Mouse (Mus musculus): ENCODE data around the gene Il13.

GRCm38 (mm10) chr11:53681686-53682085 lies 47.2 kb upstream of the Il13 start:
- TF ChIP-seq POLR2A (IDR thresholded peaks at IDR 0.05; ENCODE audit: borderline replicate concordance, extremely low read depth, low read depth, low read length) (no peak), CTCF (IDR thresholded peaks at IDR 0.05; ENCODE audit: insufficient read depth, low read length) (no peak)
